Mouse (Mus musculus) gastrocnemius, adult 2 months (tissue): ENCODE measurements around the gene Olfr485. TPM values are rescaled to one million over a fixed set of nuclear protein-coding genes. Genes with fewer than 3 reads are reported as not detected.
"Not testable (repeated sequence)": the region's sequence is repeated elsewhere in the genome, so short reads cannot be mapped to it uniquely, and the experiment has no call there.

Experiments used
- DNase-seq: peaks from one replicate; pipeline ENCODE4 v3.0.0; 2022
- H3K27ac ChIP-seq: fragments of 200-600 bp; 2 replicates; pipeline ENCODE4 v1.8.1; 2022; ENCODE audit warnings: mild to moderate bottlenecking
- H3K4me3 ChIP-seq: fragments of 200-600 bp; 2 replicates; pipeline ENCODE4 v1.8.1; 2022; ENCODE audit warnings: mild to moderate bottlenecking, moderate library complexity
- CTCF ChIP-seq: fragments of 200-600 bp; IDR thresholded peaks from 2 replicates; pipeline ENCODE4 v1.8.1; 2022; ENCODE audit warnings: antibody characterized with exemption, mild to moderate bottlenecking, moderate library complexity
- intact Hi-C: fragments of 180-260 bp; cut with DNase I; formaldehyde crosslinking; loops from one replicate; pipeline ENCODE4 v1.15.1; 2025
- long read RNA-seq, 2 experiments: library from polyadenylated mRNA; stranded (forward); transcript quantifications; one replicate each; pipeline ENCODE4 v2.0.0; 2021
- total RNA-seq, 2 experiments: library from RNA; stranded (reverse); gene quantifications; 2 replicates each; pipeline ENCODE4 v1.2.3; 2021

Gene Olfr485
- total RNA-seq = not detected
- long read RNA-seq, experiment 1 = 0 reads
- long read RNA-seq, experiment 2 = 0 reads

DNA sequence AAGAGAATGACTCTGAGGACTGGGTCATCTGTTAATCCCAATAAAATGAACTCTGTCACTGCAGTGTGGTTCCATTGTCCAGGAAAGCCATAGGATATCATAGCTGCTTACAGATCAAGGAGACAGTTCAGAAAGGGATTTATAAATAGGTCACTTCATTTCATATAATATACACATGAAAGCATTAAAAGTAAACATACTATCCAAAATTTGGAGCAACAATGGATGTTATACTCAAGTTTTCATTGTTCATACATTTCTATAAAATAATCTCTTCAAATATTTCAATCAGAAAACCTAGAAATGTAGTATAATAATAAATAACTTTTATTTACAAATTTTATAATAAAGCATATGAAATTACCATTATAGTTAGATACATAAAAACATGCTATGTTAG is at the start of gene Olfr485:
Olfr485 (minus strand) TSS at position 101 of the 400 bp plus-strand sequence.
- intact Hi-C loops = no loop called here
- no peak for TF ChIP-seq CTCF
- no peak within 1 kb of the TSS for H3K27ac ChIP-seq
- H3K4me3 ChIP-seq = no peak within 1 kb of the TSS
- no peak for DNase-seq

DNA sequence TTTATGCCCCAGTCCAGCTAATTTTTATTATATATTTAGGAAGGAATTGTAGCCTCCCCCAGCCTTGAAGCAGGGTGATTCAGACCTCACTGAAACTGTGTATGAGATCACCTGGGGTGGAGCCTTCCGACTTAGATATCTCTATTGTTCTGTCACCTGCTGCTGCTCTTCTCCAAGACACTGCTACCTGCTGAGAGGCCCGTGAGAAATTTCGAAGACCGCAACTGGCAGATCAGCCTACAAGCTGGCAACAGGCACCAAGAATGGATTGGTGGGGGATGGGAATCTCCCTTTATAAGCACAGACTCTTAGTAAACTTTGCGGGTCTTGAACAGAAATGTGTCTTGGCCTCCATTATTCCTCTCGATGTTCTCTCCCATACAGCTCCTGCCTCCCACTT is 37.3 kb upstream of the Olfr485 start:
- no peak overlapping the region for H3K4me3 ChIP-seq
- no peak for TF ChIP-seq CTCF
- DNase-seq = no peak
- intact Hi-C loops = no loop called here
- no peak overlapping the region for H3K27ac ChIP-seq

DNA sequence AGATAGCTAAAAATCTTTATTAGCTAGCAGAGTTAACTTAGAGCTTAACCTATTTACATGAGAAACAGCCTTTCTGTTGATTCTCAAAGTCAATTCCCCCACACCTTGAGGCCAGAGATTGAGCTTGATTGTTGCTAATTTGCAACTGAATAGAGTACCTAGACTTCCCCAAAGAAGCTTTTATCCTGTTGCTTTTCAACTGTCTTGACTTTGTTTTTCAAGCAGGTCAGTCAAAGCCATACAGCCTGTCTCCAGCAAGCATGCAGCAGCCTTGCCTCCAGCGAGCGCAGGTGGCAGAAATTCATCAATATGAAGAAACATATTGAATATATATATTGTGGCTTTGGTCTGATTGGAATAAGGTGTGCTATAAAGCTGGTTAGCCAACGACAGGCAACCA is 36.7 kb upstream of the Olfr485 start:
- intact Hi-C loops = not testable (repeated sequence)

DNA sequence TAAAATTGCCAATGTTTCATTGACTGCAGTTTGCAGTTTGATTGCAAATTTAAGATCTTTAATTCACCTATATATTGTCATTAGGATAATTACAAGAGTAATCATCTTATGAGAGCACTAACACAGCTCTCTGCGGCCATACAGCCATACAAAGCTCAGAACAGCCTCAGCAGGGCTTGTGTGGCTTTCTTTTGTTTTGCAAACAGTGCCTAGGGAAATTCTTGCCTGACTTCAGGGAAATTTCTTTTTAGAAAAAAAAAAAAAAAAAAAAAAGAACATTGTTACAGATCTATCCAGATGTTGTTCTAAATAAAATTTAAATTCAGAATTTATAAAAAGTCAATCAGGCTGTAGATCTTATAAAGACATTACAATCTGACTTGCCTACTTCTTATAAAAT is 33.0 kb upstream of the Olfr485 start:
- H3K27ac ChIP-seq, intact Hi-C loops: not testable (repeated sequence)

More for the DNA sequence above, 36.7 kb upstream of the Olfr485 start:
- H3K4me3 ChIP-seq, H3K27ac ChIP-seq, DNase-seq: not testable (repeated sequence)

DNA sequence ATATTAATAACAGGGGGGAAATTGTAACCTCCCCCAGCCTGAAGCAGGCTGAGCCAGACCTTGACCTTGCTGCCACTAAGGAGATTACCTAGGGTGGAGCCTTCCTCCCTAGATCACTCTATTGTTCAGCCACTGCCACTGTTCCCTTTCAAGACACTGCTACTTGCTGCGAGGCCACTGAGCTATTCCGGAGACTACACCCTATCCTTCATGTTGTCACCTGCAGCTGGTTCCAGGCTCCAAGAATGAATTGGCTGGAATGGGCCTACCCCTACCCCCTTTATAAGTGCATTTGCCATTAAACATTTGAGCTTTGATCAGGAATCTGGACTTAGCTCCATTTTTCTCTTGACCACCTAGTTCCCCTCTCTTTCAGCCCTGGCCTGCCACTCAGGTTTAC is 31.5 kb upstream of the Olfr485 start:
- intact Hi-C loops, H3K4me3 ChIP-seq, H3K27ac ChIP-seq, DNase-seq: not testable (repeated sequence)

More for the DNA sequence above, 33.0 kb upstream of the Olfr485 start:
- not testable (repeated sequence) for H3K4me3 ChIP-seq, DNase-seq

DNA sequence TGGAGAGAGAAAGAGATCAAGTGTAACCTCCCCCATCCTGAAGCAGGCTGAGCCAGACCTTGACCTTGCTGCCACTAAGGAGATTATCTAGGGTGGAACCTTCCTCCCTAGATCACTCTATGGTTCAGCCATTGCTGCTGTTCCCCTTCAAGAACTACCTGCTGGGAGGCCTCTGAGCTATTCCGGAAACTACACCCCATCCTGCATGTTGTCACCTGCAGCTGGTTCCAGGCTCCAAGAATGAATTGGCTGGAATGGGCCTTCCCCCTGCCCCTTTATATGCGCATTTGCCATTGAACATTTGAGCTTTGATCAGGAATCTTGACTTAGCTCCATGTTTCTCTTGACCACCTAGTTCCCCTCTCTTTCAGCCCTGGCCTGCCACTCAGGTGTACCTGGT is 25.6 kb upstream of the Olfr485 start:
- H3K27ac ChIP-seq, DNase-seq, H3K4me3 ChIP-seq, intact Hi-C loops: not testable (repeated sequence)

DNA sequence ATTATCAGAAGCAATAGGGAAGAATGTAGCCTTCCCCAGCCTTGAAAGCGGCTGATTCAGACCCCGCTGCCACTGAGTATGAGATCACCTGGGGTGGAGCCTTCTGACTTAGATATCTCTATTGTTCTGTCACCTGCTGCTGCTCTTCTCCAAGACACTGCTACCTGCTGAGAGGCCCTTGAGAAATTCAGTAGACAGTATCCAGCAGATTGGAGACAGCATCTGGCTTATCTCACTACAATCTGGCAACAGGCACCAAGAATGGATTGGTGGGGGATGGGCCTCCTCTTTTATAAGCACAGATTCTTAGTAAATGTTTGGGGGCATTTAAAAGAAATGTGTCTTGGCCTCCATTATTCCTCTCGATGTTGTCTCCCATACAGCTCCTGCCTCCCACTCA is 24.7 kb upstream of the Olfr485 start:
- H3K27ac ChIP-seq, intact Hi-C loops, H3K4me3 ChIP-seq, DNase-seq: not testable (repeated sequence)

DNA sequence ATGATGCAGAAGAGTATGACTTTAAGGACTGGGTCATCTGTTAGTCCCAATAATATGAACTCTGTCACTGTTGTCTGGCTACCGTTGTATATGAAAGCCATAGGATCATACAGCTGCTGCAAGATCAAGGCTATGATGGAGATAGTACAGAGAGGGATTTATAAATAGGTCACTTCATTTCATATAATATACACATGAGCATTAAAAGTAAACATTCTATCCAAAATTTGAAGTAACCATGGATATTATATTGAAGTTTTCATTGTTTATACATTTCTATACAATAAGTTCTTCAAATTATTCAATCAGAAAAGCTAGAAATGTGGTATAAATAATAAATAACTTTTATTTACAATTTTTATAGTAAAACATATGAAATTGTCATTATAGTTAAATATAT is 13.0 kb upstream of the Olfr485 start, which contains the start of gene Olfr486:
Olfr486 (minus strand) TSS at position 101 of the 400 bp plus-strand sequence.
- H3K27ac ChIP-seq, intact Hi-C loops: not testable (repeated sequence)

DNA sequence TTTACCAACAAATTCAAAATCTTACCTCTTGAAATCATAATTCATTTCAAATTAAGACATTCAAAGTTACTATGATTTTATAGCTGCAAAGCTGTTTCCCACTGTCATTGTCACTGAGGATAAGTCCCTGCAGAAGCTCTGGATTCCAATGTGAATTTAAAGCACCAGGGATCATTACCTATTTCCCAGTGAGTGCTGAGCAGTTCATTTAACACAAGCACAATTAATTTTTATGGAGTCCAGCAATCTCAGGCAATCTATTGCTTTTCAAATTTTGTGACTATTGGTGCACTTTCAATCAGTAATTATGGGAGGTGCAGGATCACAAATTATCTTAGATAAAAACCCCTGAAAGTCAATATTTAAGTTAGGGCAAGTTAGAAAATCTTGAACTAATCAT is 32.3 kb downstream of the Olfr485 start, which contains the start of gene Olfr484:
Olfr484 (minus strand) TSS at position 101 of the 400 bp plus-strand sequence.
- no peak for TF ChIP-seq CTCF
- Histone ChIP-seq H3K4me3 (no peak within 1 kb of the TSS), H3K27ac (no peak within 1 kb of the TSS)
- no peak for DNase-seq
- intact Hi-C loops = no loop called here

More for the DNA sequence above, 13.0 kb upstream of the Olfr485 start, which contains the start of gene Olfr486:
- not testable (repeated sequence) for DNase-seq, H3K4me3 ChIP-seq

DNA sequence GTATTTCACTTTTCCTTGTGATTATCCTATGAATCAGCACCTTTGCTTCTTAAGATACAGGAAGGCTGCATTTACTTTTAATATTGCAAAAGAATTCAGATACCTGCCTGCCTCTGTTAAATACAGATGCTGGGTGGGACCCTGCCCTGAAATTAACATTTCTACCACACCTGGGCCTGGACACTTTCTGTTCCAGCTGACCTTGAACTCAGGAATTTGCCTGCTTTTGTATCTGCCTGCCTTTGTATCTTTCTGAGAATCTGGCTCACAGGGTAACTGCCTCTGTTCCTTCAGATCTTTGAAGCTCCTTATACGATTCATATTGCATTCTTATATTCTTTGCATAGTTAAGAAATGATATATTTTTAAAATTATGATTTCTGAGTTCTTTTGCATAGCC is 38.3 kb downstream of the Olfr485 start:
- intact Hi-C loops = no loop called here
- TF ChIP-seq CTCF = no peak
- no peak overlapping the region for H3K27ac ChIP-seq

DNA sequence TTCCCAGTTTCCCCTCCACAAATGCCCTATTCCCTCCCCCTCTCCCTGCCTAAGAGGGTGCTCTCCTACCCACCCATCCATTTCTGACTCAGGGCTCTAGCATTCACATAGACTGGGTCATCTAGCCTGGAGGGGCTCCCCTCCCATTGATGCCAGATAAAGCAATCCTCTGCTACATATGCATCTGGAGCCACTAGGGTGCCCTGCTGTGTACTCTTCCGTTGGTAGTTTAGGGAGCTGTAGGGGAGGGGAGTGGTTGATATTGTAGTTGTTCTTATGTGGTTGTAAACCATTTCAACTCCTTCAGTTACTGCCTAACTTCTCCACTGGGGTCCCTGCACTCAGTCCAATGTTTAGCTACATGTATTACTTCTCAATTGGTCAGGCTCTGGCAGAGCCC is 39.0 kb downstream of the Olfr485 start:
- TF ChIP-seq CTCF = no peak
- Histone ChIP-seq H3K4me3 (no peak overlapping the region), H3K27ac (no peak overlapping the region)
- DNase-seq = no peak
- intact Hi-C loops = no loop called here

More for the DNA sequence above, 38.3 kb downstream of the Olfr485 start:
- H3K4me3 ChIP-seq = no peak overlapping the region
- DNase-seq = no peak

Other genes starting within 250 kb of the Olfr485 start
- gene Olfr473, start 229.4 kb downstream of the Olfr485 start, total RNA-seq = not detected
- not detected for gene Olfr474, start 205.2 kb downstream of the Olfr485 start, total RNA-seq
- gene Olfr476, start 195.1 kb downstream of the Olfr485 start, total RNA-seq = not detected
- not detected for gene Olfr477, start 173.2 kb downstream of the Olfr485 start, total RNA-seq
- not detected for gene Olfr478, start 125.9 kb downstream of the Olfr485 start, total RNA-seq
- gene Olfr479, start 109.2 kb downstream of the Olfr485 start, total RNA-seq = not detected
- not detected for gene Olfr480, start 92.5 kb downstream of the Olfr485 start, total RNA-seq
- not detected for gene Olfr481, start 80.0 kb downstream of the Olfr485 start, total RNA-seq
- under 1 TPM; 0.64 to 0.81 TPM for gene Olfr482, start 62.3 kb downstream of the Olfr485 start, total RNA-seq
- not detected for gene Olfr483, start 59.0 kb downstream of the Olfr485 start, total RNA-seq
- not detected for gene Olfr484, start 32.4 kb downstream of the Olfr485 start, total RNA-seq
- not detected for gene Olfr486, start 12.9 kb upstream of the Olfr485 start, total RNA-seq
- gene Olfr487, start 54.8 kb upstream of the Olfr485 start, total RNA-seq = not detected
- not detected for gene Olfr488, start 98.5 kb upstream of the Olfr485 start, total RNA-seq
- not detected for gene Olfr490, start 129.1 kb upstream of the Olfr485 start, total RNA-seq
- not detected for gene Olfr491, start 153.6 kb upstream of the Olfr485 start, total RNA-seq
- not detected for gene Olfr492, start 163.8 kb upstream of the Olfr485 start, total RNA-seq
- not detected for gene Olfr493, start 187.1 kb upstream of the Olfr485 start, total RNA-seq
- not detected for gene Olfr494, start 205.5 kb upstream of the Olfr485 start, total RNA-seq
- gene Olfr495, start 233.3 kb upstream of the Olfr485 start, total RNA-seq = not detected